Mouse (Mus musculus) C2C12 (cell line): ENCODE measurements at regions not wholly inside any gene's neighbourhood (a gene's known extent, or its start where the extent isn't known, plus 50 kb on each side); places are given as distances from the start of the nearest gene placed in this dataset.

Experiments used
- H3K27me3 ChIP-seq: one replicate; pipeline ENCODE4 v1.6.1; 2011; ENCODE audit not compliant: control insufficient read depth, insufficient read depth, insufficient read length
- H3K36me3 ChIP-seq: one replicate; pipeline ENCODE4 v1.6.1; 2011; ENCODE audit not compliant: control insufficient read depth, insufficient read depth
- H3K4me3 ChIP-seq: one replicate; pipeline ENCODE4 v1.5.1; 2011; ENCODE audit warnings: mild to moderate bottlenecking, control low read depth; ENCODE audit not compliant: poor library complexity, insufficient read depth, severe bottlenecking
- H3K79me2 ChIP-seq: one replicate; pipeline ENCODE4 v1.6.1; 2011; ENCODE audit not compliant: control insufficient read depth, insufficient read depth
- H3K79me3 ChIP-seq: one replicate; pipeline ENCODE4 v1.6.1; 2011; ENCODE audit warnings: low read depth, control low read depth
- H3ac ChIP-seq: one replicate; pipeline ENCODE3; 2011; ENCODE audit warnings: low read depth; ENCODE audit not compliant: control insufficient read depth, insufficient read length
- CEBPB ChIP-seq: IDR thresholded peaks from one replicate; pipeline ENCODE4 v1.6.1; 2011; ENCODE audit warnings: low read depth, mild to moderate bottlenecking, control low read depth, moderate library complexity
- CTCF ChIP-seq: IDR thresholded peaks from one replicate; pipeline ENCODE4 v1.5.1; 2011; ENCODE audit not compliant: control insufficient read depth, insufficient read depth, insufficient read length
- FOSL1 ChIP-seq: IDR thresholded peaks from one replicate; pipeline ENCODE4 v1.8.0; 2011; ENCODE audit warnings: mild to moderate bottlenecking, low read length; ENCODE audit not compliant: poor library complexity, insufficient read depth, severe bottlenecking
- MAX ChIP-seq: IDR thresholded peaks from one replicate; pipeline ENCODE4 v1.6.1; 2011; ENCODE audit warnings: mild to moderate bottlenecking, control low read depth
- MYOD1 ChIP-seq: IDR thresholded peaks from one replicate; pipeline ENCODE4 v1.6.1; 2011; ENCODE audit warnings: low read depth; ENCODE audit not compliant: control insufficient read depth, insufficient read length
- MYOG ChIP-seq: IDR thresholded peaks from one replicate; pipeline ENCODE4 v1.6.1; 2011; ENCODE audit not compliant: control insufficient read depth, insufficient read length; ENCODE audit errors: extremely low read depth
- USF1 ChIP-seq: IDR thresholded peaks from one replicate; pipeline ENCODE4 v1.6.1; 2011; ENCODE audit warnings: low read depth, mild to moderate bottlenecking, control low read depth, moderate library complexity

DNA sequence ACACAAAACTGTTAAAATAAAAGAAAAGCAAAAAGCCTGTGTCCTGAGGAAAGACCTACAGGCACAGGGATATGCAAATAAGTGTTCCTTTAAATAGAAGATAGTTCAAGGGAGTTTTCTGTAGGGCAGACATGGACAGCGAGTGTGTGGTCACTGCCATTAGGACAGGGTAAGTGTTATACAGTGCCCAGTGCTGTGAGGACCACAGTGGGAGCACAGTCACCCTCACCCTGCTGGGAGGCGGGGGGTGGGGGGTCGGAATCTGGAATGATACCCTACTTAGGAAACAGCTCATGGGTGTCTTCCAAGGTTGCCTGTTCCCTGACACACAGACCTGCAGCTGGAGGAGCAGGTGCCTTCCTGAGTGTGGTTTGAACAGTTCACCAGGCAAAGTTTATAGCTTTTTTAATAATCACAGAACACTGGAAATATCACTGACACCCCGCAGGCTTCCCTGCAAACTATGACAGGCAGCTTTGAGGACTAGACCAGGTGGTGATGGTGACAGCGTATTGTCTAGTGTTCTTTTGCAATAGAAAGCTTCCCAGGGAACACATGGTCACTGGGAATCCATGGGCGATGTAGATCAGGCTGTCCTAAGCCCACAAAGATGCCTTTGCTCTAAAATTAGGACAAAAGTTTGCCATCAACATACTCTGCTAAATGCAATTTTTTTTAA is 134.5 kb upstream of the Gm5148 start:
- H3ac ChIP-seq, result no peak overlapping the region
- no peak for TF ChIP-seq CEBPB
- TF ChIP-seq MYOD1, result no peak
- H3K4me3 ChIP-seq, result no peak overlapping the region
- H3K36me3 ChIP-seq, result no peaks in the 10 kb centered on the region
- H3K79me3 ChIP-seq, result no peaks in the 10 kb centered on the region
- no peaks in the 10 kb centered on the region for H3K27me3 ChIP-seq
- H3K79me2 ChIP-seq, result no peaks in the 10 kb centered on the region

DNA sequence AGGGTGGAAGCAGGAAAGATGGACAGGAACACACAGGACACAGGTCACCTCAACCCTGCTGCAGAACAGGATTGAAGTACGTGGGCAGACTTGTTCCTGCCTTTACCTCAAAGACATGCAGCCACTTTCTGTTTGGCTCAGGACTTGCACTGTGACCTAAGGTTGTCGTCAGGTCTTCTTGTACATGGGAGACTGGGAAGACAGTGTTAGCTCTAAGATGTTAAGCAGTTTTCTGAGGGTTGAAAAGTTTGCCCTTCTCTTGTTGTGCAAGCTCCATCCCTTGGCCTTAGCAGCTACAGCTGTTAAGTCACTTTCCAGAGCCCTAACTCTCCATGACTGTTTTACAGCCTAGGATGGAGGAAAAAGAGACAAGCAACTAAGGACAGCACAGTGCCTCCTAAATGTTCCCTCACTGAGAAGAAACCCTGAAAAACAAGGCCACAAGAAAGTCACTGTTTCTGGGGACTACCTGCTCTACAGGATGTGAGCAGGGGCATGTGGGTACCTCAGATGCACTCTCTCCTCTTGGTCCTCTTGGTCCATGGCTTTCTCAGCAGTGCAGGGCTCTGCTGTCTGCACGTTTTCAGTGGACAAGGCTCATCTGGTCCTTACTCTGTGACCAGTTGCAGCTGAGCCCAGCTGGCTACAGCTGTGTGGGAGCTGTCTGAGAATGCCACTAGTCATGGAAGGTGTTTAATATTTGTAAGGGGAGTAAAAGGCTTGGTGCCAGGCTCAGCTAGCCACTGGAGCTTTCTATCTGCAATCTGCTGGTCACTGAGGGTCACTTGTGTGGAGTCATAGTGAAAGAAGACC is 122.1 kb upstream of the Gm5148 start:
- no peaks in the 10 kb centered on the region for H3K36me3 ChIP-seq
- TF ChIP-seq MYOG, result no peak
- no peak overlapping the region for H3K4me3 ChIP-seq
- H3K79me2 ChIP-seq, result no peaks in the 10 kb centered on the region
- no peak overlapping the region for H3ac ChIP-seq
- H3K79me3 ChIP-seq, result no peaks in the 10 kb centered on the region
- no peaks in the 10 kb centered on the region for H3K27me3 ChIP-seq

DNA sequence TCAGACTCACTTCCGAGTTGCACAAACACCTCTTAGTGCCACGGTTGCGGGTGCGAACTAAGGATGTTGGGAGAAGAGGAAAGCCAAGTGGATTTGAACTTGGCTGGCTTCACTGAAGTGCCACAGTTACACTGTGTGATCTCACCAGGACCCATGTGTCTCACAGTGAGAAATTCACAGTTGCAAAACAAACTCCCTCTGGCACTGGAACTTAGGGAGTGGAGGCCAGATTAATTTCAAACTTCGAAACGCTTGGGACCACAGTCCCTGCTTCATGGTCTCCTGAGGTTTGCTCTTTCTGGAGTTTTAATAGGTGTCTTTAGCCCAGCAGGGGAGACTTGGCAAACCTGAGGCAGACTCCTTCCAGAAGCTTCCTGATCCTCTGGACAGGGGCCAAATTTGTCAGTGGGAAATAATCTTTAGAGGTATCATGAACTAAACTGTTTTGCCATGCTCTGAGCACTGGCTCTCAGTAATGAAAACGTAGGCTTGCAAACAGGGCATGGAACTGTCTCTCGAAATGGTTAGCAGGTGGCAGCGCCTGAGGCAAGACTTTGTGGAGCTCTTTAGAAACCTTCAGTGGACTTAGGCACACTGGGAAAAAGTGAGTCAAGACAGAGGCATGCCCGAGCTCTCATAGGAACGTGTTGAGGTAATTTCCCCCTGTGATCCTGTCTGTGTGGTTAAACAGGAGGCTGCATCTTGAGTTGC is 121.2 kb upstream of the Gm5148 start:
- Histone ChIP-seq H3K36me3 (no peaks in the 10 kb centered on the region), H3ac (no peak overlapping the region), H3K79me3 (no peaks in the 10 kb centered on the region), H3K4me3 (no peak overlapping the region), H3K79me2 (no peaks in the 10 kb centered on the region), H3K27me3 (no peaks in the 10 kb centered on the region)
- TF ChIP-seq MAX, result no peak
- no peak for TF ChIP-seq MYOG
- TF ChIP-seq CEBPB, result no peak
- no peak for TF ChIP-seq MYOD1

DNA sequence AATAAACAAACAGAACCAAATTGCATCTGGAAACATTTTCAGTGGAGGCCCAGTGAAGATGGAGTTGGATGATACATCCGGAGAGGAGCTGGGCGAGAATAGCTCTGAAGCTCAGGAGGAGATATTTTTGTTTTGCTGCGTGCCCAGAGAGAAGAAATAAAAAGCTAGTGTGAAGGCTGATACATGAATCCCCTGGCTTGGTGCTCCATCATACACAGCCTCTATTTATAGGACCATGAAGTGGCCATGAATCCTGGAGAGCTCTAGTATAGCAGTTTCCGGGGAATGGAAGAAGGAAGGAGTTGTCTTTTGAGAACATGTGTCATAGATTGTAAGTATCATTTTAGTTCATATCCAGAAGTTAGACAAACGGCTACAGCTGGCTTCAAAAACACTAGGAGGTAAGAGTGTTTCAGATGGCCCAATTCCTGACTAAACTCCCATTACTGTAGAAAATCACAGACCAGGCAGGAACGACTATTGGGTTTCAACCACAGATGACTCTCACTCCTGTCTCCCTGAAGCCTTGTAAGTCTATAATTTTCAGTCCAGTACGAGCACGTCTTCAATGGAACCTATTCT is 120.5 kb upstream of the Gm5148 start:
- Histone ChIP-seq H3K79me3 (no peaks in the 10 kb centered on the region), H3K4me3 (no peak overlapping the region), H3K79me2 (no peaks in the 10 kb centered on the region), H3K36me3 (no peaks in the 10 kb centered on the region), H3ac (no peak overlapping the region), H3K27me3 (no peaks in the 10 kb centered on the region)
- TF ChIP-seq CEBPB (no peak), FOSL1 (no peak), CTCF (no peak), MYOG (no peak), MYOD1 (no peak), USF1 (no peak), MAX (no peak)

- TF ChIP-seq FOSL1 (no peak), USF1 (no peak), CTCF (no peak)
- Histone ChIP-seq H3K4me3 (no peak overlapping the region), H3K79me3 (no peaks in the 10 kb centered on the region), H3ac (no peak overlapping the region), H3K36me3 (no peaks in the 10 kb centered on the region), H3K79me2 (no peaks in the 10 kb centered on the region), H3K27me3 (no peaks in the 10 kb centered on the region)
Measured at GRCm38 (mm10) chr3:37842289-37842688, 118.0 kb upstream of the Gm5148 start.

DNA sequence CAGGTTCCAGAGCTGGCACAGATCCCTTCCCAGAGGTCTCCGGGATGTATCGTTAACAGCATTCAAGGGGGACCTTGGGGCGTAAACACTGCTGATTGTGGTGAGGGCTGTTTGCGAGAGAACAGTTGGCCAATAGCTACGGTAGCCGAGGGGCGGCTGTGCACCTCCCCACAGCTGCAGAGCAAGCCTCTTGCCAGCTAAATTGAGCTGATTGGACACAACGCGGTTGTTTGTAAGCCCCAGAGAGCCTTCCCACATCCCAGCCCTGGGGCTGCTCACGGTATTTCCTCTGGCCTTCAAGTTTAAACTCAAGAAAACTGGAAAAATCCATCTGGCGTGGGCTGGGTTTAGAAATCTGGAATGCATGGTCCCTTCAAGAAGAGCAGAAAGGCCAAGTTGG is 114.6 kb upstream of the Gm5148 start:
- no peaks in the 10 kb centered on the region for H3K79me3 ChIP-seq
- no peaks in the 10 kb centered on the region for H3K36me3 ChIP-seq
- H3ac ChIP-seq, result no peak overlapping the region
- H3K27me3 ChIP-seq, result no peaks in the 10 kb centered on the region
- H3K79me2 ChIP-seq, result no peaks in the 10 kb centered on the region
- no peak for TF ChIP-seq MYOD1
- no peak for TF ChIP-seq CEBPB
- TF ChIP-seq FOSL1, result no peak
- TF ChIP-seq USF1, result no peak
- TF ChIP-seq CTCF, result no peak
- no peak for TF ChIP-seq MYOG
- TF ChIP-seq MAX, result no peak
- H3K4me3 ChIP-seq, result no peak overlapping the region
